Mouse (Mus musculus) neural tube, embryonic 14.5 days (tissue): Measurements from ENCODE around the gene Me3. TPM values are rescaled to one million over a fixed set of nuclear protein-coding genes. Genes with fewer than 3 reads are reported as not detected.

Experiments
- ATAC-seq: fragments of 200-750 bp; cut with Nextera tagmentation; 2 replicates; pipeline ENCODE4 v1.8.0; 2017; ENCODE audit warnings: low read depth, mild to moderate bottlenecking, moderate TSS enrichment, moderate library complexity
- H3K27ac ChIP-seq: fragments of 300-500 bp; sonication (generic); 2 replicates; pipeline ENCODE4 v1.5.1; 2014; ENCODE audit warnings: low read depth, mild to moderate bottlenecking, control low read depth, low read length, moderate library complexity, mixed read lengths
- H3K27me3 ChIP-seq: fragments of 300-500 bp; sonication (generic); 2 replicates; pipeline ENCODE4 v1.6.1; 2014; ENCODE audit warnings: low read length; ENCODE audit not compliant: control insufficient read depth, insufficient read depth
- H3K36me3 ChIP-seq: fragments of 300-500 bp; sonication (generic); 2 replicates; pipeline ENCODE4 v1.6.1; 2014; ENCODE audit warnings: low read length, mixed read lengths; ENCODE audit not compliant: control insufficient read depth, insufficient read depth
- H3K4me1 ChIP-seq: fragments of 300-500 bp; sonication (generic); 2 replicates; pipeline ENCODE4 v1.6.1; 2014; ENCODE audit warnings: low read length; ENCODE audit not compliant: control insufficient read depth, insufficient read depth
- H3K4me2 ChIP-seq: fragments of 300-500 bp; sonication (generic); 2 replicates; pipeline ENCODE4 v1.6.1; 2014; ENCODE audit warnings: mild to moderate bottlenecking, low read depth, low read length, control low read depth
- H3K4me3 ChIP-seq: fragments of 300-500 bp; sonication (generic); 2 replicates; pipeline ENCODE4 v1.5.1; 2014; ENCODE audit warnings: low read depth, low read length, control low read depth, mixed read lengths
- H3K9ac ChIP-seq: fragments of 300-500 bp; sonication (generic); replicated peaks from 2 replicates; pipeline ENCODE4 v1.6.1; 2014; ENCODE audit warnings: low read depth, mild to moderate bottlenecking, control low read depth, low read length, mixed read lengths
- H3K9me3 ChIP-seq: fragments of 300-500 bp; sonication (generic); 2 replicates; pipeline ENCODE4 v1.6.1; 2016; ENCODE audit warnings: low read length; ENCODE audit not compliant: control insufficient read depth
- WGBS: fragments of 180-500 bp; shearing (Covaris S2); extraction: QIAGEN DNeasy Blood & Tissue Kit; methylation state at CpG from one replicate; pipeline ENCODE4 v1.1.7; 2014; 5-methylcytosine and 5-hydroxymethylcytosine counted together
- polyA plus RNA-seq: library from polyadenylated mRNA; unstranded; fragments of >200 nt; fragmentation: Nextera tagmentation; extraction: Ambion mirVana; gene quantifications from 2 replicates; pipeline ENCODE4 v1.2.1, GENCODE M21; 2014

The Me3 gene
- polyA plus RNA-seq, 1 experiment from 2014 or later, result 17.8 TPM

DNA sequence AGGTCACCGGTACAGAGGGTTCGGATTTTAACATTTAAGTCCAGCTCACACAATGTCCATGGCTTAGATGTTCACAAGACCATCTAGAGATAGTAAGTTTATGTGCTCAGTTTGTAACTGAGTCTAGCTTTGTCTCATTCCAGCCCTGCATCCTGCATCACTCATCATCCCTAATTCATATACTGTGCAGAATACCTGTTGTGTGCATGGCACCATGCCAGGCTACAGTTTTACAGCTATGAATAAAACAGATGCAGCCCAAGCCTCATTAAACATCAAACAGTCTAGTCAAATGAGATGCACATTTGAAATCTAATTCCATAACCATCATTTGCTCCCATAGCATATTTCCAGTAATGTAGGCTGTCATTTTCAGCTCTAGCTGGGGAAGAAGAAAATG lies 143.7 kb downstream of the Me3 start:
- WGBS, result 97% methylated on average over 2 of the region's 2 CpGs
- no peaks in the 10 kb centered on the region for H3K36me3 ChIP-seq
- no peak overlapping the region for H3K27ac ChIP-seq
- H3K4me3 ChIP-seq, result no peak overlapping the region
- peak; percentile 83 for ATAC-seq
- H3K9me3 ChIP-seq, result no peaks in the 10 kb centered on the region
- H3K9ac ChIP-seq, result no peak overlapping the region
- no peaks in the 10 kb centered on the region for H3K4me1 ChIP-seq
- no peak overlapping the region for H3K4me2 ChIP-seq
- H3K27me3 ChIP-seq, result no peaks in the 10 kb centered on the region

DNA sequence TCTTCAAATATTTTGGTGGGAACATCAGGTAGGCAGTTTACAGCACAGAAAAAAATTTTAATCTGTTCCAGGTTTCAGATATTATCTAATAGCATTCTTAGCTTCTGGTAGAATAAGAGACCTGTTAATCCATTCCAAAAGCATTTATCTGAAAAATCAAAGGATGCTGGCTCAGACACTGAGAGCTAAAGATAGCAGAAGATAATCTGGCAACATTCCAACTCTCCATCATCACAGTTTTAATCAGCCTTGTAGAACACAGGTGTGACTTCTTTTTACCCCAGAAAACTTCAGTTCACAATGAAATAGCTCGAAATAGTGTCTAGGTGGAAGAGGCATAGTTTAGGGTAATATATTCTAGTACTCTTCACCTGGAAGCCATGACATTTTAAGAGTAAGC lies 149.2 kb downstream of the Me3 start:
- Histone ChIP-seq H3K4me1 (no peaks in the 10 kb centered on the region), H3K36me3 (no peaks in the 10 kb centered on the region), H3K27me3 (no peaks in the 10 kb centered on the region), H3K9ac (no peak overlapping the region), H3K4me3 (no peak overlapping the region), H3K9me3 (no peaks in the 10 kb centered on the region), H3K4me2 (no peak overlapping the region), H3K27ac (no peak overlapping the region)
- ATAC-seq, result no peak
- WGBS, result 87% methylated on average over 1 of the region's 1 CpGs

DNA sequence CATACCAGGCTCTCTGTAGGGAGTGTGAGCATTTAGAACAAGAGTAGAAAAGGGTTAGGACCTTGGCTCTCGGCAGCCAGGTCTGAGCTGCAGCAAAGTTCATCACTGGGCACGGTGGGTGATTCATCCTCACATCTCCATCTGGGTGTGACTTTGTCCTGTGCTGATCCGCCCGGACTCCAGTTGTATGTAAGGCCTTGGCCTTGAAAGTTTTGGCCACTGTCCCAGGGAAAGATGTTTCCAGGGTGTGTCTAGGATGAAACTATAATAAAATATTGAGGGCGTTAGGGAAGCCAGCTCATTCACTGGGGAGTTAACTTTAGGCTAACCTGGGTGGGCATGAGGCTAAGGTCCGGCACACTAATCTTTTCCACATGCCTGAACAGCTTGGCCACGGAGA lies 155.5 kb downstream of the Me3 start:
- 92% methylated on average over 7 of the region's 7 CpGs for WGBS

DNA sequence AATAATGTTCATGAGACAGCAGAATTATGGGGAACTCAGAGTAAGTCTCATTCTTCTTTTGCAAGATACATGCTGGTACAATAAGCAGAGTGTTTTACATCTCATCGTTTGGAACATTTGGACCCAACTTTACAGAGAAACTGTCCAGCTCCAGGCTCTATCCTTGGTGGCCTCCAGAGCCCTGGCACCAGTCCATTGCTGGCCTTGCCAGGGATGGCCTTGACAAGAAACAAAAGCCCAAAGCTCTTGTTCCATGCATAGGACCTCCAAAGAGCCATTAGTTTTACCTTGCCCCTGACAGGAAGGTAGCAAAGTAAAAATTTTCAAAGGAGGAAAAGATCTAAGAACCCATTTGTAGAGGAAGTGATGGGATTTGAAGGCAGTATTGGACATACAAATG lies 160.4 kb downstream of the Me3 start:
- Histone ChIP-seq H3K27ac (no peak overlapping the region), H3K4me3 (no peak overlapping the region), H3K4me2 (no peak overlapping the region), H3K27me3 (no peaks in the 10 kb centered on the region), H3K9ac (no peak overlapping the region), H3K36me3 (no peaks in the 10 kb centered on the region), H3K9me3 (no peaks in the 10 kb centered on the region), H3K4me1 (no peaks in the 10 kb centered on the region)
- no peak for ATAC-seq
- 87% methylated on average over 1 of the region's 1 CpGs for WGBS

More for the DNA sequence above, 155.5 kb downstream of the Me3 start:
- no peak overlapping the region for H3K9ac ChIP-seq
- no peak for ATAC-seq
- no peaks in the 10 kb centered on the region for H3K4me1 ChIP-seq
- H3K36me3 ChIP-seq, result no peaks in the 10 kb centered on the region
- H3K4me2 ChIP-seq, result no peak overlapping the region
- no peaks in the 10 kb centered on the region for H3K9me3 ChIP-seq
- H3K27me3 ChIP-seq, result no peaks in the 10 kb centered on the region
- no peak overlapping the region for H3K27ac ChIP-seq
- H3K4me3 ChIP-seq, result no peak overlapping the region

DNA sequence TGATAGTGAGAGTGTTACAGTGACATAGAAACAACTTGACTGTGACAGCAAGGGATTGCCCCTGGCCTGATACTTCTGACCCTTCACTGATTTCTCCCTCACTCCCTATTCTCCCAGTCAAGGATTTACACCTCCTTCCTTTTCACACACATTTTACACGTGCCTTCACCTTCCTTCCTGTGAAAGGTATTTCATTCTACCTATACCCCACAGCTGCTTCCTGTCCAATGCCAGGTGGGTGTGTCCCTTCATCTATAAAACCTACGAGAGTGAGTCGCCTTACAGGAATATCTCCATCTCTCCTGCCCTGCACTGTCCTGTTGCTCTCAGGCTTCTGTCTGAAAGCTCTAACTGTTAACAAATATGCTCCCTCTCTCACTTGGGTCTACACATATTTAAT lies 163.2 kb downstream of the Me3 start:
- H3K4me3 ChIP-seq, result no peak overlapping the region

DNA sequence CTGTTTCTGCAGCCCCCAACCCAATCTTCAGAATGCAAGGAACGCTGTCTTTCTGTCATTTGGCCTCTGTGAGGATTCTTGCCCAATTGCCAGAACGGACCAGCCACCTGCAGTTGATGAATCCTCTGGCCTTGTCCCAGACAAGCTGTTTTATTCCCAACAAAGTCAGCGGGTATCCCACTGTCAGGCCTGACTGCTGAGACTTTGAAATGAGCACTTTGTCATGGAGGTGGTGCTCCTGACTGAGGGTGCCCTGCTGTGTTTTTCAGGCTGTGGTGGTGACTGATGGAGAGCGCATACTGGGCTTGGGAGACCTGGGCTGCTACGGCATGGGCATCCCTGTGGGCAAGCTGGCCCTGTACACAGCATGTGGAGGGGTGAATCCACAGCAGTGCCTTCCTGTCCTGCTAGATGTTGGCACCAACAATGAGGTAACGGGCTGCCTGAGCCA lies 164.2 kb downstream of the Me3 start:
- H3K27ac ChIP-seq, result no peak overlapping the region
- H3K4me2 ChIP-seq, result no peak overlapping the region
- peak; percentile 80 for ATAC-seq
- no peaks in the 10 kb centered on the region for H3K36me3 ChIP-seq
- no peaks in the 10 kb centered on the region for H3K4me1 ChIP-seq
- H3K27me3 ChIP-seq, result no peaks in the 10 kb centered on the region
- H3K4me3 ChIP-seq, result no peak overlapping the region
- H3K9me3 ChIP-seq, result no peaks in the 10 kb centered on the region
- no peak overlapping the region for H3K9ac ChIP-seq
- WGBS, result 8% methylated on average over 6 of the region's 6 CpGs

More for the DNA sequence above, 163.2 kb downstream of the Me3 start:
- Histone ChIP-seq H3K36me3 (no peaks in the 10 kb centered on the region), H3K4me1 (no peaks in the 10 kb centered on the region), H3K27ac (no peak overlapping the region), H3K9me3 (no peaks in the 10 kb centered on the region), H3K27me3 (no peaks in the 10 kb centered on the region), H3K9ac (no peak overlapping the region), H3K4me2 (no peak overlapping the region)
- no peak for ATAC-seq
- WGBS, result 73% methylated on average over 3 of the region's 3 CpGs

DNA sequence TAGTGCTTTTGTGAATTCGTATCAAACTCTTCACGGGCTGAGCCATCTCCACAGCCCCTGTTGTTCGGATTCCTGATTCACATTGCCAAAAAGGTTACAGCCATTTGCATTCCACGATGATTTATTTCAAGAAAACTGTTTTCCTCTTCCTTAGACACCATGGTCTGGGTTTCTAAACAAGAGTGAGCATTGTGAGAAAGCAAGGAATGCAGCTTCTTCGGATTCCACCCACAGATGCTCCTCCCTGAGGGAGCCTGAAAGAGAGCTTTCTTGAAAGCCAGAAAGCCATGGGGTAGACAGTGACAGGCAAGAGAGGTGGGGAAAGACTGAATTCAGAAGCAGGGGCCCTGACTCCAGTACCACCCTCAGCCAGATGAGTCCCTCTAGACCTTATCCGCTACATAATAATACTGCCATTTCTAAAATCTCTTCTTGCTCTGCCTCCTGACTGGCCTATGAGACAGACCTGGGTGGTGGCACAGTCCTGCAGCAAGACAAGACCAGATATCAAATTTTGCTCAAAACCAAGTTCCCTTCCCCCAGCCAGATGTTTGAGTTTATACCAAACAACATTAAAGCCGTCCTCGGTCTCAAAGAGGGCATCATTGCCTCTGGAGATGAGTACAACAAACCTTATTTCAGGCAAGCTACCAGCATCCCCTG lies 166.3 kb downstream of the Me3 start:
- no peak overlapping the region for H3K4me3 ChIP-seq
- H3K9ac ChIP-seq, result no peak overlapping the region
- H3K36me3 ChIP-seq, result no peaks in the 10 kb centered on the region
- ATAC-seq, result no peak
- no peaks in the 10 kb centered on the region for H3K9me3 ChIP-seq
- H3K4me2 ChIP-seq, result no peak overlapping the region
- H3K27me3 ChIP-seq, result no peaks in the 10 kb centered on the region
- no peak overlapping the region for H3K27ac ChIP-seq
- no peaks in the 10 kb centered on the region for H3K4me1 ChIP-seq
- 50% methylated on average over 8 of the region's 8 CpGs for WGBS

DNA sequence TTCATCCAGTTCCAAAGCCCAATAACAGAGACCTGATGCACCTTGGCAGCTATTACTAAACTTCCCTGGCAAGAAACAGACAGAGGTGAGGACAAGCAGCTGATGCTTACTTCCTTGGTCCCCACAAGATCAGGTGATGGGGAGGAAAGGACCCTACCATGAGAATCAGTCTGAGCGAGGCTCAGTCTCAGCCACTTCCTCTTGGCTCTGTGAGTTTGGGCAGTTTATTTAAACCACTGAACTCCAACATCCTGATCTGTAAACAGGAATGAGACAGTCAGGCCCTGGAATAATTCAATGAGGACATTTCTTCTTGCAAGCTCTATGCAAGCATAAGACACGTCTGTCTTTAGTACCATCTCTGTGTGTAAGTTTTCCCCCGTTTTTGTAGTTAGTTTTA lies 170.3 kb downstream of the Me3 start:
- Histone ChIP-seq H3K9ac (no peak overlapping the region), H3K27ac (no peak overlapping the region), H3K36me3 (no peaks in the 10 kb centered on the region), H3K27me3 (no peaks in the 10 kb centered on the region), H3K4me2 (no peak overlapping the region), H3K4me3 (no peak overlapping the region), H3K9me3 (no peaks in the 10 kb centered on the region), H3K4me1 (no peaks in the 10 kb centered on the region)
- no peak for ATAC-seq
- 89% methylated on average over 3 of the region's 3 CpGs for WGBS

DNA sequence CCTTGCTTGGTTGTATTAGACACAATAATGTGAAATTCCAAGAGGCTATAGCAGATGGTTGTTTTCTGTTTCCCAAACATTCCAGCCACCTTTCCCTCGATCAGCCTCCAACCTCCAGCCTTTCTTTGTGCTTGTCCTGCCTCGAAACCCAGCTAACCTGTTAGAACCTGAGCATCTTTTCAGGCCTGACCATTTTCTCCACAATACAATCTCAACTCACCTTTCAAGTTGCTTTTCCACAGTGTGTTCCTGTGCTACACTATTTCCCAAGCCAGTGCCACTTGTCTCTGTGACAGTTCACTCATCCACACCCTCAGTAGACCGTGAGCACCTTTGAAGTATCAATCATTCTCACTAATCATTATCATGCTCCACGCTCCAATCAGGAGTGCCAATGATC lies 171.8 kb downstream of the Me3 start:
- H3K27me3 ChIP-seq, result no peaks in the 10 kb centered on the region
- no peak for ATAC-seq
- H3K4me3 ChIP-seq, result no peak overlapping the region
- no peak overlapping the region for H3K4me2 ChIP-seq
- 88% methylated on average over 4 of the region's 4 CpGs for WGBS
- H3K9me3 ChIP-seq, result no peaks in the 10 kb centered on the region
- H3K27ac ChIP-seq, result no peak overlapping the region
- H3K4me1 ChIP-seq, result no peaks in the 10 kb centered on the region
- no peak overlapping the region for H3K9ac ChIP-seq
- no peaks in the 10 kb centered on the region for H3K36me3 ChIP-seq
